Mouse (Mus musculus) lung, embryonic 16.5 days (tissue): ENCODE measurements around the gene Actn1. TPM values are rescaled to one million over a fixed set of nuclear protein-coding genes. Genes with fewer than 3 reads are reported as not detected.

Source experiments
- ATAC-seq: fragments of 200-750 bp; cut with Nextera tagmentation; 2 replicates; pipeline ENCODE4 v1.8.0; 2017; ENCODE audit warnings: low read depth, mild to moderate bottlenecking, moderate library complexity
- H3K27ac ChIP-seq: fragments of 300-500 bp; sonication (generic); 2 replicates; pipeline ENCODE4 v1.5.1; 2014; ENCODE audit warnings: mild to moderate bottlenecking, control low read depth, low read length
- H3K27me3 ChIP-seq: fragments of 300-500 bp; sonication (generic); 2 replicates; pipeline ENCODE4 v1.6.1; 2014; ENCODE audit warnings: low read depth, low read length, mixed read lengths; ENCODE audit not compliant: control insufficient read depth, insufficient read depth
- H3K36me3 ChIP-seq: fragments of 300-500 bp; sonication (generic); 2 replicates; pipeline ENCODE4 v1.6.1; 2014; ENCODE audit warnings: low read length; ENCODE audit not compliant: control insufficient read depth, insufficient read depth
- H3K4me1 ChIP-seq: fragments of 300-500 bp; sonication (generic); replicated peaks from 2 replicates; pipeline ENCODE4 v1.6.1; 2014; ENCODE audit warnings: low read length, mixed read lengths; ENCODE audit not compliant: control insufficient read depth, insufficient read depth
- H3K4me2 ChIP-seq: fragments of 300-500 bp; sonication (generic); 2 replicates; pipeline ENCODE4 v1.6.1; 2014; ENCODE audit warnings: low read depth, low read length, control low read depth
- H3K4me3 ChIP-seq: fragments of 300-500 bp; sonication (generic); 2 replicates; pipeline ENCODE4 v1.5.1; 2014; ENCODE audit warnings: mild to moderate bottlenecking, low read length, control low read depth
- H3K9ac ChIP-seq: fragments of 300-500 bp; sonication (generic); 2 replicates; pipeline ENCODE4 v1.6.1; 2014; ENCODE audit warnings: low read length, control low read depth
- H3K9me3 ChIP-seq: fragments of 300-500 bp; sonication (generic); 2 replicates; pipeline ENCODE4 v1.6.1; 2016; ENCODE audit warnings: low read length; ENCODE audit not compliant: control insufficient read depth
- WGBS: fragments of 180-500 bp; shearing (Covaris S2); extraction: QIAGEN DNeasy Blood & Tissue Kit; methylation state at CpG from one replicate; pipeline ENCODE4 v1.1.7; 2014; 5-methylcytosine and 5-hydroxymethylcytosine counted together
- polyA plus RNA-seq: library from polyadenylated mRNA; unstranded; fragments of >200 nt; fragmentation: Nextera tagmentation; extraction: Ambion mirVana; gene quantifications from 2 replicates; pipeline ENCODE4 v1.2.1, GENCODE M21; 2015

Gene Actn1
- polyA plus RNA-seq, 1 experiment from 2014 or later = 49.9 TPM

DNA sequence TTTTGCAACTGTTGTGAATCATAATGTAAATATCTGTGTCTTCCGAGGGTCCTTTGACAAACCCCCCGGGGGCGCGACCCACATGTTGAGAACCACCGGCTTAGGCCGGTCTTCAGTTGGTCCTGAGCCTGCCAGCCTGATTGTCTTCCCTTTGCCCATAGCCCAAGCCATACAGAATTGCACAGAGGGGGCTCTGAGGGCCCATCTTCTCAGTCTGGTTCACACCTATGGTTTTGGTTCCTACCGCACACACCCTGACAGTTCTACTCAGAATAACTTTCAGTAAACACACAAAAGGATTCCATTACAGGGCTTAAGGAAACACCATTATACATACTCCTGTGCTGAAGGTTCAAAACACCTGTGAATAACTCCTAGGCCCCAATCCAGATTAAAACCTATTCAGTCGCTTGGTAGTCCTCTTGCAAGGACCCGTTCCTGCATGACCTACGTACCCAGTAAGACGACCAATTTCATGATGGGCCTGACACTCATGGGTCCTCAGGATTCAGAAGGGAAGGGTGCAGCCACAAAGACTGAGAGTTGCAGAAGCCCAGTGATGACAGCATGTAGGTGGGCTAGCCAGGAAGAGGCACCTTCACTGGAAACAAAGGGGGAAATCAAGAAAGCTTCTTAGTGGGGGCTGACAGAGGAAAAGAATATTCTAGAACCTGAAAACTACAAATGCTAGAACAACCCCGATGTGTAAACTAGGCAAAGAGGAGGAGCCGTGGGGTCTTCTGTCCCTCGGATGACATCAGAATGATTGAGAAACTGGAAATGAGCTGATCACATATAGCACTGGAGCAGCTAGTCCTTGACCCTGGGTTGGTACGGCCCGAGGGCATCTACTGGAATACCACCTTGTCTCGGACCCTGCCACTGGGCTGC lies 128.6 kb downstream of the Actn1 start:
- peak overlapping the region; percentile 65 for H3K4me3 ChIP-seq
- no peaks in the 10 kb centered on the region for H3K27me3 ChIP-seq
- peak overlapping the region; percentile 99 for H3K27ac ChIP-seq
- 33% methylated on average over 17 of the region's 17 CpGs for WGBS
- 0 out of 2 replicates have a peak, but pooled peaks have one; percentile 1 for ATAC-seq
- H3K9ac ChIP-seq = peak overlapping the region; percentile 92
- H3K9me3 ChIP-seq = no peaks in the 10 kb centered on the region
- H3K36me3 ChIP-seq = no peaks in the 10 kb centered on the region
- H3K4me1 ChIP-seq = peaks cover 34% of the 10 kb centered on the region
- H3K4me2 ChIP-seq = peak overlapping the region; percentile 75

DNA sequence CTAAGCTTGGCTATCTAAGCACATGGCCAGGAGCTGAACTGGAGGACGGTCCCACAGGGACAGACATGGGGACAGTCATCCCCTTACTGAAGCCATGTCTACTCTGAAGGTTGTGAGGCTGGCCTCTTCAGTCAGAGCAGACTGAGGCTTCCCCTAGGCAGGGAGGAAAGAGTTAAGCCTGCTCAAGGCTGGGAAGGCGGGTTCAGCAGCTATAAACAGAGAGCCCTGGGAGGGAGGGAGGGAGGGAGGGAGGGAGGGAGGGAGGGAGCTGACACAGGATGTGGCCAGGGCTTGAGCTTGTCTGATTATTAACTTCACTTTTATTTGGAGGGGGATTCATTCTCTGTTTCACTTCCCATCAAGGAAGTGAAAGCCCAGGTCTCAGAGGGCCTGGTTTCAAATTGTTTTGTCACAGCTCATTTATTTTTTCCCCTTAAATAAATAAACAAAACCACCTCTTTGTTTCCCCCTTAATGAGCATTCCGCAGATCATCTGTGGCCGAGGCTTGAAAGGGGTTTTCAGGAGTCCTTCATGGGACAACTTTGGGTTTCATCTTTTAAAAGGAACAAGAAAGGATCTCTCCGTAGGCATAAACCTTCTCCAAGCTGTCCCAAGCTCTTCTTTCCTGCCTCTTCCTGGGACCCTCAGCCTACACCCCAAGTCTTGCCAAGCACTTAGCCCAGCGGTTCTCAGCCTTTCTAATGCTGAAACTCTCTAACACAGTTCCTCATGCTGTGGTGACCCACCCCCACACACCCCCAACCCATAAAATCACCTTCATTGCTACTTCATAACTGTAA lies 129.4 kb downstream of the Actn1 start:
- 8% methylated on average over 5 of the region's 6 CpGs for WGBS
- Histone ChIP-seq H3K9ac (peak overlapping the region; percentile 92), H3K27ac (peak overlapping the region; percentile 99), H3K4me2 (peak overlapping the region; percentile 75), H3K36me3 (no peaks in the 10 kb centered on the region), H3K9me3 (no peaks in the 10 kb centered on the region), H3K27me3 (no peaks in the 10 kb centered on the region), H3K4me3 (peak overlapping the region; percentile 3; the same call in 1 of the 2 replicates), H3K4me1 (peaks cover 29% of the 10 kb centered on the region)
- ATAC-seq = peak; percentile 80

DNA sequence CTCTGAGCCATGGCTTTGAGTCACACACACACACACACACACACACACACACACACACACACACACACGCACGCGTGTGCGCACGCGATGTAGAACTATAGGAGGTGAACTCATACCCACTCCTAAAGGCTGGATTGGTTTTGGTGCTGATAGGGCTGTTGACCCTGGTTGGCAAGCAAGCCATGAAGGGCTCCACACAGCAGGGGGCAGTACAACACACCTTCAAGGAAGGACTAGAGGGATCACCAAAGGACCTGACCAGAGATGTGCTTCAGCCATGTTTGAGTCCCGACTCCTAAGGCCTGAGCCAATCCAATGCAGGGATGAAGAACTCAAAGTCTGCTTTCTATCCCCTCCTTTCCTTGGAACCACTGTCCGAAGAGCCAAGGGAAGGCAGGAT lies 130.6 kb downstream of the Actn1 start:
- 95% methylated on average over 8 of the region's 8 CpGs for WGBS
- ATAC-seq = no peak

DNA sequence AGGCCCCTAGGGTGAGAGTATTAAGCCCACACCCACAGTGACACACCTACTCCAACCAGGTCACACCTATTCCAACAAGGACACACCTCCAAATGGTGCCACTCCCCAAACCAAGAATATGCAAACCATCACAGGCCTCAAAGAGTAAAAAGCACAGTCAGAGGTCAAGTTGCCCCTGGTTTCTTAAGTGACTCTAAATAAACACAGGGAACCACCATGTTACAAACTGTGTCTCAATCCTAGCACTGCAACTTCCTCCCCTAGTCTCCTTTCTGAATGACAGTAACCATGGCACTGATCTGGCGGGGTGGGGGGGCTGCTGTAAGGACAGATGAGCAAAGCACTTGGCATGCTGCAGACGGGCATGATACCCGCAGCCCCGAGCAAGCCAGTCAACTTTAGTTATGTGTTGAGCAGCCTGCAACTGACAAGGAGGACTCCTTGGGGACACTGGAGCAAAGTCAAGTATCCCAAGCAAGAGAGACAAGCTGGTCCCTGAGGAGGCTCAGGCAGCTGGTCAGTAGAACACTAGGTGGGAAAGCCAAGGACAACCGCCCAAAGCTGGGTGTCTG lies 132.9 kb downstream of the Actn1 start:
- H3K9ac ChIP-seq = no peak overlapping the region
- WGBS = 83% methylated on average over 5 of the region's 5 CpGs
- no peak overlapping the region for H3K4me2 ChIP-seq
- H3K4me3 ChIP-seq = no peak overlapping the region
- no peaks in the 10 kb centered on the region for H3K27me3 ChIP-seq
- no peak for ATAC-seq
- H3K36me3 ChIP-seq = no peaks in the 10 kb centered on the region
- peaks cover 57% of the 10 kb centered on the region for H3K4me1 ChIP-seq
- H3K9me3 ChIP-seq = no peaks in the 10 kb centered on the region
- no peak overlapping the region for H3K27ac ChIP-seq

More for the DNA sequence above, 130.6 kb downstream of the Actn1 start:
- no peak overlapping the region for H3K4me2 ChIP-seq
- no peaks in the 10 kb centered on the region for H3K27me3 ChIP-seq
- no peaks in the 10 kb centered on the region for H3K36me3 ChIP-seq
- H3K9ac ChIP-seq = no peak overlapping the region
- no peaks in the 10 kb centered on the region for H3K9me3 ChIP-seq
- peak overlapping the region; percentile 90 for H3K27ac ChIP-seq
- H3K4me1 ChIP-seq = peaks cover 35% of the 10 kb centered on the region
- no peak overlapping the region for H3K4me3 ChIP-seq

DNA sequence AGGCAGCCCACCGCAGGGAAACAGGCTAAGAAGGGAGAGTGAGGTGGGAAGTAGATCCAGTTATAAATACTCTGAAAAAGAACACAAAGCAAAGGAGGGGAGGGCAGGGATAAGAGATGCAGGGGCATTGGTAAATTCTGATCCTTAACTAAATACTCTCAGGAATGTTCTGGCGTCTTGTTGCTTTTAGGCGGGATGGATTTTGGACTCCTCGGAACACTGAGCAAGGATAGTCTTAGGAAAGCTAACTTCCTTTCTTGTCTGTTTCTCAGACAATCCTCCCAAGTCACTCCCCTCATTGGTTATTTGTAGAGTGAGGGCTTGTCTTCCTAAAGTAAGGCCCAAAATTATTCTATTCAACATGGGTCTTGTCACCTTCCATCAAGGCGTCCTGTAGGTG lies 134.9 kb downstream of the Actn1 start:
- H3K9me3 ChIP-seq = no peaks in the 10 kb centered on the region
- peaks cover 47% of the 10 kb centered on the region for H3K4me1 ChIP-seq
- no peak overlapping the region for H3K4me2 ChIP-seq
- no peaks in the 10 kb centered on the region for H3K27me3 ChIP-seq
- no peak overlapping the region for H3K9ac ChIP-seq
- no peak for ATAC-seq
- no peak overlapping the region for H3K4me3 ChIP-seq
- H3K27ac ChIP-seq = no peak overlapping the region
- peaks cover 3% of the 10 kb centered on the region; the same call in 1 of the 2 replicates for H3K36me3 ChIP-seq
- 85% methylated on average over 5 of the region's 5 CpGs for WGBS

GRCm38 (mm10) chr12:80124756-80125155 lies 135.4 kb downstream of the Actn1 start:
- Histone ChIP-seq H3K9me3 (no peaks in the 10 kb centered on the region), H3K4me1 (peaks cover 41% of the 10 kb centered on the region), H3K4me3 (no peak overlapping the region), H3K4me2 (no peak overlapping the region), H3K27me3 (no peaks in the 10 kb centered on the region), H3K36me3 (peaks cover 8% of the 10 kb centered on the region; the same call in 1 of the 2 replicates), H3K9ac (no peak overlapping the region), H3K27ac (no peak overlapping the region)
- 66% methylated on average over 3 of the region's 3 CpGs for WGBS
- no peak for ATAC-seq

DNA sequence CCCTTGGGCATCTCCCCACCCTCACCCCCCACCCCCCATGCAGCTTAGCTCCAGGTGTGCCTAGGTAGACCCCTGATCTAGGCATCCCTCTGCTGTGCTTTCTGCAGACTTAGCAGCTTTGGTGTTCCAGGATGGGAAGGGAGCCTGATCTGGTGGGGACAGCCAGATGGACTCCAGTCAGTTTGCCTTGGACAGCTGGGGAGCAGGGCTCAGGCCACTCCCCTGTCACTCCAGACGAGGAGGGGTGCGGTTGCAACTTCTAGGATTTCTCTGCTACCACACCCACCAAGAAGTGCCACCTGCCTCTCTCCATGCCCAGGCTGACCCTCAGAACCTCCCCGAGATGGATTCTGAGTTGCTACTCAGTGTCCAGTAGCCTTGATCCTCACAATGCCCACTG lies 136.0 kb downstream of the Actn1 start:
- ATAC-seq = no peak
- no peak overlapping the region for H3K4me3 ChIP-seq
- WGBS = 45% methylated on average over 3 of the region's 3 CpGs
- H3K4me2 ChIP-seq = no peak overlapping the region
- H3K36me3 ChIP-seq = peaks cover 10% of the 10 kb centered on the region; the same call in 1 of the 2 replicates
- H3K4me1 ChIP-seq = peaks cover 37% of the 10 kb centered on the region
- H3K9me3 ChIP-seq = no peaks in the 10 kb centered on the region
- no peaks in the 10 kb centered on the region for H3K27me3 ChIP-seq
- peak overlapping the region; percentile 37; the same call in 1 of the 2 replicates for H3K27ac ChIP-seq
- H3K9ac ChIP-seq = no peak overlapping the region

GRCm38 (mm10) chr12:80123227-80123803 lies 136.9 kb downstream of the Actn1 start:
- Histone ChIP-seq H3K9ac (peak overlapping the region; percentile 33; the same call in 1 of the 2 replicates), H3K27ac (peak overlapping the region; percentile 90), H3K27me3 (no peaks in the 10 kb centered on the region), H3K4me1 (peaks cover 37% of the 10 kb centered on the region), H3K36me3 (peaks cover 10% of the 10 kb centered on the region; the same call in 1 of the 2 replicates), H3K4me3 (no peak overlapping the region), H3K9me3 (no peaks in the 10 kb centered on the region), H3K4me2 (peak overlapping the region; percentile 12)
- peak; percentile 90 for ATAC-seq
- 11% methylated on average over 4 of the region's 4 CpGs for WGBS
